Mouse (Mus musculus): Measurements from ENCODE around the gene Abcc4.

- no peak for TF ChIP-seq CTCF (IDR thresholded peaks at IDR 0.05; ENCODE audit: control insufficient read depth, insufficient read depth, insufficient replicate concordance, low read depth, low read length)
- no peak for TF ChIP-seq POLR2A (IDR thresholded peaks at IDR 0.05; ENCODE audit: control insufficient read depth, low read depth, low read length)
These were observed 70.4 kb downstream of the Abcc4 start for GRCm38 (mm10) chr14:118635493-118636183.

All from testis, adult 2 months (tissue).